Mouse (Mus musculus): ENCODE measurements at regions not wholly inside any gene's neighbourhood (a gene's known extent, or its start where the extent isn't known, plus 50 kb on each side); places are given as distances from the start of the nearest gene placed in this dataset.

DNA sequence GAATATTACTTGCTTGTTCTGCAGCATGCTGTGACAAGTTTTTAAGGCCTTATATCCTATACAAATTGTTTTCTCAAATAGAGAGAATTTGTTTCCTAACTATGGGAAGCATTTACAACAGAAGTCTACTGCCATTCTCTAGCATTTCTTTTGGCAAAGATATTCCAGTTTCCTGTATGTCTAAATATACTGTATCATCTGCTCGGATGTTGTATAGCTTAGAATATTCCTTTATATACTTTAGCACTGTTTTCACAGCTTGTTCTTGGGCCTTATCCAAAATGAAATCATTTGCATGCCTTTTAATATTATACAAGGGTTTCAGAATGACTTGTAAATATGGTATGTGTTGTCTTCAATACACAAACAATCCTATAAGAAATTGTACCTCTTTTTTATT is 92.1 kb upstream of the Ins2 start:
- DNase-seq (ENCODE audit: low spot score): no peak

DNA sequence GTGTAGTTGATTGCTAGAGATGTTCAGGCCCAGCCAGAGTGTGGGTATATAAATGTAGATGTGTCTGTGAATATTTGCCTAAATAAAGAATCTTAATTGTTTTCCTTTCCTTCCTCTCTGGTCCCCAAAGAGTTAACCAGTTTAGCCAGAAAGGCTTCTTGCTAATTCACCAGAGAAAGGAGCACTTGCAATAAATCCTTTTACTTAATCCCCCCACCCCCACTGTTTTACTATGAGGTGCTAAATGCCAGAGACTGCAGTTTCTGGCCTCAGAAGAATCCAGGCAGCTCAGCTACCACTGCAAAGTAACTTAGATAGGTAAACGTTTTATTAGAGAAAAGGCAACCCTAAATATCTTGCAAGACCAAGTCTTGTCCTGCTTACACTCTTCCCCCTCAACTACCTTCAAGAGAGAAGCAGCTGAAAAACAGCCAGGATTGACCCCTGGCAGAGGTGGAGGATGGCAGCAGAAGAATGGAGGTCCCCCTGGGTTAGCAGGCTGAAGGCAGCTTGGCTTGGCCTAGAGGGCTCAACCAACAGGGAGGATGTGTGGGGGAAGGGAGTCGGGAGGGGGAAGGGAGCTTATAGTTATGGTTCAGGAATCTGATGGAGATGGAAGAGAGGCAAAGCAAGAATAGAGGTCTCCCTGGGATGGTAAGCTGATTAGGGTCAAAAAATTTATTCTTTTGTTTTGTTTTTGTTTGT is 87.9 kb upstream of the Ins2 start:
- no peak for DNase-seq (ENCODE audit: low spot score)

DNA sequence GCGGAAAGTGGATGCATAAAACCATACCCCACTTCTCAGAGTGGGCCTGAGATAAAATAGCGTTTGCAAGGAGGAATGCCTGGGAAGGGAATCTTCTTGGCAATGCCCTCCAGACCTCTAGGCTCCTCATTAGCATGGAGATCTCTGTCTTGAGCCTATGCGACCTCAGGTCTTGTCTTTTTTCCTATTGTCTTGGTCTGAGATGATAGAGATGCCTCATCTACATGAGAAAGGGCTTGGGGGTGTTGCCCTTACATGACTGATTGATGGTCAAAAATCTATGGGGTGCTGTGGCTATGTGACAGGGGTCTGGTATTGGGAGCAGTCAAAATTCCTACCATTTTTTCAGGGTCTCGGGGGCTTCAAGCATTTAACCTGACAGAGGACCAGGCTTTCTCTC is 67.5 kb upstream of the Ins2 start:
- no peak for DNase-seq (ENCODE audit: low spot score)

DNA sequence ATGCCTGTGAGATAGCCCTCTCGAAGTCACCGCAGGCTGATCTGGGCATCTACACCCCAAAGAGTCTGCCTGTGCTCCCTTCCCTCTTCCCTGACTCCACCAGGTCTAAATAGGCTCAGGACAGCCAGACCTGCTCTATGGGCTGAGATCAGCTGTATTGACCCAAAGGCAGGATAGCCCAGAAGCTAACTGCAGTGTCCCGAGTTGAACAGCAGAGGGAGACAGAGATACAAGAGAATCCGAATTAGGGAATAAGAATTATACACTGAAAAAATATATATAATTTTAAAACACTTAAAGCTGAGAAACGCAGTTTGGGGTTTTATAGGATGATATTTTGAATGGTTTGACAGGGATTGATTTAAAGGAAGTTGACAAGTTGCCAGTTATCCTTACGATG is 56.2 kb upstream of the Ins2 start:
- peak; percentile 35 for DNase-seq (ENCODE audit: low spot score)

DNA sequence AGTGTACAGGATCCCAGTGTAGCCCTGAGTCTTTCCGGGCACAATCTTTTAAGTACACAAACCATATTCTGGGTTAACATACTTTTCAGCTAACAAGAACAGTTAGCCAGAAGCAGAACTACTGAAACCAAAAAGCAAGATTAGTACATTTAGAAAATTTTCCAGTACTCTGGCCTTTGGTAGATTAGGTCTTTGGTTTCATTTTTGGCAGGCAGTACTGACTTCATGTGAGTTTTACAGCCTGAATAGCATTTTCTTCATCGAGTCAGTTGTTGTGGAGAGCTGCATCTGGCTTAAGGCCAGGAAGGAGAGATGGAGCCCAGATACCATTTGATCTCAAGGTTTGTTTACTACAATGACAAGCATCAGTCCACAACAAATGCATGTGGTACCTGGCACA is 51.3 kb upstream of the Ins2 start:
- no peak for DNase-seq (ENCODE audit: low spot score)
